Comparison of ENCODE assay signal across 18 mouse cellular contexts in the genomic region with DNA sequence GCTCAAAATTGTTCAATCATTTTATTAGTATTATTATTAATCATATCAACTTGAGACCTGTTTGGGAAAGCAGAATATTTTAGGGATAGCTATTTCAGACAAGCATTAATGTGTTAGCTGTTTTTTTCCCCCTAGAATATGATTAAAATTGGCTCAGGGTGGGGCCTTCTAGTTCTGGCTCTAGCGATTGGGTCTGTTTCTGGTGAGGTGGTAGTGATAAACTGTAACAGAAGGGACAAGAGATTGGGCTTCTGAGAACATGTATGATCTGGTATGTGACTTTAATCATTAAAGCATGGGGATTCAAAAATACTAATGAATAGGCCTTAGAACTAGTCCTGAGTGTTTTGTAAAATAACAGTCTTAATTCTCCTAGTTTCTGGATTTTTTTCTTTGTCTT. TPM values are rescaled to one million over a fixed set of nuclear protein-coding genes. Genes with fewer than 3 reads are reported as not detected.
DNase-seq lines count a peak whose midpoint lies in the region; ATAC-seq and TF ChIP-seq lines count a peak whose summit lies in the region.
"Had no signal": no experiment of that assay in that cellular context is flagged by ENCODE, and none has a peak within 500 bp of the region (broad histone marks: within the 10 kb centered on the region; RNA-seq: fewer than 3 reads in every experiment).

No protein-coding gene starts in this region.

- H3K4me1 ChIP-seq in liver, embryonic 14.5 days (replicated peaks; ENCODE audit: control insufficient read depth in 2 of 2, insufficient read depth in 2 of 2, low read length in 1 of 2) = peaks cover 22 to 23% of the 10 kb centered on the region in 2 experiments
- peaks cover 20% of the 10 kb centered on the region for H3K4me1 ChIP-seq in midbrain, embryonic 15.5 days

- H3K4me2 ChIP-seq in liver, embryonic 14.5 days (ENCODE audit: low read depth) = peak overlapping the region; percentile 94
- no peak overlapping the region for H3K4me2 ChIP-seq in midbrain, embryonic 15.5 days
- H3K4me2 ChIP-seq: hindbrain, embryonic 15.5 days; neural tube, embryonic 15.5 days had no signal

- TF ChIP-seq CTCF in liver, embryonic 14.5 days (IDR thresholded peaks at IDR 0.05; ENCODE audit: low read depth) = no peak

- no peaks in the 10 kb centered on the region for H3K9me3 ChIP-seq in liver, embryonic 14.5 days (ENCODE audit: control insufficient read depth, low read length)
- no peaks in the 10 kb centered on the region for H3K9me3 ChIP-seq in midbrain, embryonic 15.5 days
- H3K9me3 ChIP-seq: hindbrain, embryonic 15.5 days; neural tube, embryonic 15.5 days had no signal

- peak overlapping the region; percentile 98 for H3K27ac ChIP-seq in liver, embryonic 14.5 days
- H3K27ac ChIP-seq in midbrain, embryonic 15.5 days = no peak overlapping the region
- H3K27ac ChIP-seq: hindbrain, embryonic 15.5 days; neural tube, embryonic 15.5 days had no signal

- H3K4me3 ChIP-seq in liver, embryonic 14.5 days (ENCODE audit: insufficient read depth in 1 of 2, low read depth in 2 of 2, low read length in 2 of 2) = peak overlapping the region; percentile 66 to 86
- H3K4me3 ChIP-seq in midbrain, embryonic 15.5 days = no peak overlapping the region
- H3K4me3 ChIP-seq: hindbrain, embryonic 15.5 days; neural tube, embryonic 15.5 days had no signal

- intact Hi-C loops in heart, postnatal 36 days (cut with DNase I) = loop anchor here (5.0 kb wide), 1 partner anchor 180 kb away; a partner anchor contains a TSS

- TF ChIP-seq EP300 in liver, embryonic 14.5 days (IDR thresholded peaks at IDR 0.05; ENCODE audit: low read depth) = peak; percentile 91

- ATAC-seq in liver, embryonic 14.5 days (ENCODE audit: insufficient read depth) = peak; percentile 26; the same call in 1 of the 2 replicates
- ATAC-seq in midbrain, embryonic 15.5 days (replicated peaks) = no peak
- ATAC-seq: forebrain, postnatal 0 days had no signal

- peak overlapping the region; percentile 95 for H3K9ac ChIP-seq in liver, embryonic 14.5 days (replicated peaks)
- no peak overlapping the region for H3K9ac ChIP-seq in midbrain, embryonic 15.5 days
- H3K9ac ChIP-seq: forebrain, postnatal 0 days; hindbrain, embryonic 15.5 days; neural tube, embryonic 15.5 days had no signal

- 14% methylated on average over 1 of the region's 1 CpGs for WGBS in liver, embryonic 14.5 days (ENCODE audit: insufficient replicate concordance)
- 95% methylated on average over 1 of the region's 1 CpGs for WGBS in midbrain, embryonic 15.5 days

- DNase-seq in heart, adult 11 months = peak; percentile 11
- DNase-seq in heart, postnatal 36 days = no peak
- DNase-seq in spleen, postnatal 36 days (ENCODE audit: low spot score in 2 of 2) = peak; percentile 23 to 63
- no peak for DNase-seq in spleen, adult 18-20 months
- peak; percentile 75 to 85 (median 80) for DNase-seq in liver, embryonic 14.5 days (ENCODE audit: low read depth in 3 of 3, low spot score in 3 of 3)
- no peak for DNase-seq in adrenal gland, adult (ENCODE audit: inconsistent age in 2 of 2, low spot score in 1 of 2)
- DNase-seq in gastrocnemius, adult 8-10 months (ENCODE audit: low spot score in 2 of 2) = no peak
- DNase-seq: cerebellum, postnatal 14 days; forebrain, postnatal 0 days; gastrocnemius, postnatal 36 days; kidney, adult 11 months; kidney, postnatal 10 days; left cerebral cortex, postnatal 4 days; lung, adult 2 months; retina, postnatal 1 day had no signal

- peaks cover 67% of the 10 kb centered on the region for H3K36me3 ChIP-seq in liver, embryonic 14.5 days (replicated peaks; ENCODE audit: control insufficient read depth, insufficient read depth, low read depth)
- H3K36me3 ChIP-seq in midbrain, embryonic 15.5 days (replicated peaks) = peaks cover 10% of the 10 kb centered on the region; the same call in 1 of the 2 replicates

- H3K27me3 ChIP-seq in liver, embryonic 14.5 days (ENCODE audit: control insufficient read depth, insufficient read depth, low read length) = no peaks in the 10 kb centered on the region
- no peaks in the 10 kb centered on the region for H3K27me3 ChIP-seq in midbrain, embryonic 15.5 days (replicated peaks)
- H3K27me3 ChIP-seq: hindbrain, embryonic 15.5 days; neural tube, embryonic 15.5 days had no signal

RNA-seq across cellular contexts. Expression of a gene that starts 3.3 kb away (rescaled TPM):
- 100 to 1,000 TPM in 1 of 2 experiments, 10 to 100 TPM in 1; 55.9 to 114 TPM for total RNA-seq in heart, postnatal 36 days (2021)
- 157 and 235 TPM in 2 replicates for polyA plus RNA-seq in liver, embryonic 14.5 days (2012; rRNA removed)
- polyA plus RNA-seq in liver, embryonic 14.5 days (2014; fragmentation: Nextera tagmentation; extraction: Ambion mirVana) = 388 and 433 TPM in 2 replicates
- 33.0 and 35.6 TPM in 2 replicates for polyA plus RNA-seq in midbrain, embryonic 15.5 days (2015; fragmentation: Nextera tagmentation; extraction: Ambion mirVana)
- 10 to 100 TPM; 46.2 to 82.1 (median 70.2) TPM for total RNA-seq in gastrocnemius, adult 8-10 months (2022)

RNA-seq across cellular contexts. Expression of a gene that starts 31.6 kb away (rescaled TPM):
- total RNA-seq in heart, postnatal 36 days (2021) = 10 to 100 TPM; 18.0 to 19.8 TPM
- 15.3 and 19.4 TPM in 2 replicates for polyA plus RNA-seq in liver, embryonic 14.5 days (2012; rRNA removed)
- polyA plus RNA-seq in liver, embryonic 14.5 days (2014; fragmentation: Nextera tagmentation; extraction: Ambion mirVana) = 3.8 and 4.6 TPM in 2 replicates
- 22.0 and 24.2 TPM in 2 replicates for polyA plus RNA-seq in midbrain, embryonic 15.5 days (2015; fragmentation: Nextera tagmentation; extraction: Ambion mirVana)
- 10 to 100 TPM; 43.7 to 58.1 (median 46.2) TPM for total RNA-seq in gastrocnemius, adult 8-10 months (2022)

Comparison
In these comparisons a context has a peak if more than half of its experiments do, and no peak if none do; other contexts are left out.
1. DNase-seq: peak in heart, adult 11 months (single experiment), spleen, postnatal 36 days (2 of 2) and liver, embryonic 14.5 days (3 of 3); none in heart, postnatal 36 days (0 of 2), spleen, adult 18-20 months (0 of 2), adrenal gland, adult (0 of 2) and gastrocnemius, adult 8-10 months (0 of 2).